Mouse (Mus musculus) cerebellum, adult 2 months (tissue): ENCODE results near the gene Cd300lg.

Experiments used
- CTCF ChIP-seq: fragments of 200-500 bp; IDR thresholded peaks from 2 replicates; pipeline ENCODE4 v1.5.1; 2011; ENCODE audit warnings: low read depth, mild to moderate bottlenecking, control low read depth, low read length, moderate library complexity, borderline replicate concordance; ENCODE audit not compliant: insufficient read depth
- POLR2A ChIP-seq: fragments of 200-500 bp; IDR thresholded peaks from 2 replicates; pipeline ENCODE4 v1.6.1; 2011; ENCODE audit warnings: low read length, control low read depth, borderline replicate concordance; ENCODE audit not compliant: insufficient read depth

DNA sequence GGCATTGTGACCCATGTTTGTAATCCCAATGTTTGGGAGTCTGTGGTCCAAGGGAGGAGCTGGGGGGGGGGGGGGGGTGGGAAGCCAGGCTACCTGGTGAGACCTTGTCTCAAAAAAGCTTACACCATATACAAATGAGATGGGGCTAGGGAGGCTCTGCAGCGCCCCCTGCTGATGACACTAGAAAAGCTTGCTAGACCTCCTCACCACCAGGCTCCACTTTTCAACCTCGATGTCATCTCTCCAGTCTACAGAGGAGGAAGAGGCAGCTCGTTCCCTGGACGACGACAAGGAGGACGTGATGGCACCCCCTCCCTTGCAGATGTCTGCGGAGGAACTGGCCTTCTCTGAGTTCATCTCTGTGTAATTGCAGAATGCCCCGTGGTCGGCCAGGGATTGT lies 12.5 kb downstream of the Cd300lg start:
- peak; percentile 74 for TF ChIP-seq CTCF
- TF ChIP-seq POLR2A: no peak
